Mouse (Mus musculus): ENCODE data around the gene Sema4d. TPM values are rescaled to one million over a fixed set of nuclear protein-coding genes. Genes with fewer than 3 reads are reported as not detected.

Sema4d gene
- 17.3 and 19.0 TPM in 2 replicates for polyA plus RNA-seq (2015; fragmentation: Nextera tagmentation; extraction: Ambion mirVana)

DNA sequence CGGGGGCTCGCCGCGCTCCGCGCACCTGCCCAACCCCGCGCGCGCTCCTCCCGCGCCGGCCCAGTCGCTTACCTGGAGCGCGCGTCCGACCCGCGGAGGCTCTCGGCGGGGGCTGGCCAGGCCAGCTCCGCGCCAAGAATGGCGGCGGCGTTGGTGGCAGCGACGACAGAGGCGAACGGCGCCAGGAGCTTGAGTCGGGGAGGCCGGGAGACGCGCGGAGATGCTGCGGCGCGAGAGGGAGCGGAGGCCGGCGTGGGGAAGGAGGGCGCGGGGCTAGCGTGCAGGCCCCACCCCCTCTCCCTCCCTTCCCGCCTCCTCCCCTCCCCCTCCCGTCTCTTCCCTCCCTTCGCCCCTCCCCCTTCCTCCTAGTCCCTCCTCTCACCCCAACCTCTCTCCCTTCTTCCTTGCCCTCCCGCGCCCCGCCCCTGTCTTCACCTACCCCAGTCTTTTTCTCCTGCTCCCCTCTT, at the start of gene Sema4d:
Sema4d (minus strand) TSS at position 323 of the 467 bp plus-strand sequence.

DNA sequence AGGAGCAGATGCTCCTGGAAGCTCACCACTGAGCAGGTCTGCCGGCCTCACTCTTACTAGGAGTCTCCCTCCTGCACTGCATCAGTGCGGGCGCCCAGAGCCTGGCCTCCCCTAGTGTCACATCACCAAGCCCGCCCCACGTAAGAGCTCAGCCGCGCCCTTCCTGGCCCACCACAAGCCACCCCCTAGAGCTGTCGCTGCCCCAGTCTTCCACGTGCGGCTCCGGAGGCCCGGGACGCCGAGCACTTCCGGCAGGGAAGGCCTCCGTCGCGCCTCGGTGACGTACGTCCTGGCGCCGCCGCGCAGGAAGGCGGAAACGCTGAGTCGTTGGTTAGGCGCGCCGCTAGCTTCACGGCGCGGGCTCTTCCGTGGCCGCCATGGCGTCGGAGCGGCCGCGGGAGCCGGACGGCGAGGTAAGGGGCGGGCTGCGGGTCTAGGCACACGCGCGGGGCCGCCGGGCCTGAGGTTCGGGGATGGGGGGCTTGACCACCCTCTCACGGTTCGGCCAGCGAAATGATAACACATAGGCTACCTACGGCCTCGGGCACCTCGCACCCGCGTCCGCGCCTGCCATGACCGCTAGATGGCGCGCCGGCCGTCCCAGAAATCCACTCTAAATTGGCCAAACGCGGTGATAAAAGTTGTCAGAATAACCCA, 142.0 kb downstream of the Sema4d start, which contains the start of gene Secisbp2:
Secisbp2 (plus strand) TSS at position 290 of the 657 bp plus-strand sequence.

DNA sequence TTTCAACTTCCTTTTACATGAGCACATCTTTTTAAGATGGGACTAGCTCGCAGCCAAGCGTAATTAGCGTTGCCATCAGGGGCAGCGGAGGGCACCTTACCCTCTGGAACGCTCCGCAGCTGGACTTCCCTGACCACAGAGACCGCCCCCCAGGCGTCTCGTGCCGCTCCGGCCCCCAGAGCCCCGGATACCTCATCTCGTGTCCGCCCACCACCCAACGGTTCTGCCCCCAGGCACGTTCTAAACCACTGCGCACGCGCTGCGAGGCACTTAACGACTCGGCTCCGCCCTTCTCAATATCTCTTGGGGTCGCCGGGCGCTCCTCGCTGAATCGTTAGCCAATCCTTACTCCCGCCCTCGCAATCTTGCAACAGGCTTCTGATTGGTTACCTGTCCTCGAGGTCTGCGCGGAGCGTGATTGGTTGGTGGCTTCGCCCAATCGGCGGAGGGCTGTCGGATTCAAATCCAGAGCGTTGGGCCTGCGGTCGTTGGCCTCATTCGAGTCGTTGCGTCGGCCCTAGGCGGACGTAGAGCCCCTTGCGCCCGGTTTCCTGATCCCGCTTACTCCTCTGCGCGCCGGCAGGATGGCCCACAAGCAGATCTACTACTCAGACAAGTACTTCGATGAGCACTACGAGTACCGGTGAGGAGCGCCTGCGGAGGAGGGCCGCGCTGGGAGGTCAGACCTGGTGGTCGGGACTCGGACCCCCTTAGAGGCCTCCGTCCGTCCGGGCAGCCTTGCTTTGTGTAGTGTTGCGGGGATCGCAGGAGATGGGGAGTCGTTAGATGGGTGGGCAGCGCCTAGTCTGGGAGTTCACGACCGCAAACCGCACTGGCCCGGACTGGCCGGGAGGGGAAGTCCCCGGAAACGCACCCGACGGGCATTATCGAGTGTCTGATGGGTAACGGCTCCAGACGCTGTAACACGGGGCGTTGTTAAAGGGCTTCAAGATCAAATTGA, 148.4 kb downstream of the Sema4d start, which contains the start of gene Cks2:
Cks2 (plus strand) TSS at position 404 of the 961 bp plus-strand sequence.

Small RNAs within 50 kb of the gene (microRNA-seq; reads per million reads assigned to microRNA genes)
- not detected for gene Gm23566

Other genes with a start within 250 kb of the Sema4d start
- gene Shc3, start 224.3 kb downstream of the Sema4d start, polyA plus RNA-seq (2015; fragmentation: Nextera tagmentation; extraction: Ambion mirVana): 13.7 and 15.2 TPM in 2 replicates
- gene Cks2, start 148.5 kb downstream of the Sema4d start, polyA plus RNA-seq (2015; fragmentation: Nextera tagmentation; extraction: Ambion mirVana): 24.9 and 26.2 TPM in 2 replicates
- gene Secisbp2, start 142.1 kb downstream of the Sema4d start, polyA plus RNA-seq (2015; fragmentation: Nextera tagmentation; extraction: Ambion mirVana): 21.3 and 24.5 TPM in 2 replicates
- 33.1 and 40.4 TPM in 2 replicates for gene Gadd45g, start 52.9 kb upstream of the Sema4d start, polyA plus RNA-seq (2015; fragmentation: Nextera tagmentation; extraction: Ambion mirVana)